Mouse (Mus musculus) forebrain, embryonic 12.5 days (tissue): Measurements from ENCODE around the gene Zranb3. TPM values are rescaled to one million over a fixed set of nuclear protein-coding genes. Genes with fewer than 3 reads are reported as not detected.
"Not testable (repeated sequence)": the region's sequence is repeated elsewhere in the genome, so short reads cannot be mapped to it uniquely, and the experiment has no call there.

Source experiments
- ATAC-seq: fragments of 200-750 bp; cut with Nextera tagmentation; 2 replicates; pipeline ENCODE4 v1.8.0; 2017; ENCODE audit warnings: moderate TSS enrichment; ENCODE audit not compliant: low FRiP score
- H3K27ac ChIP-seq: fragments of 300-500 bp; sonication (generic); 2 replicates; pipeline ENCODE4 v1.5.1; 2016; ENCODE audit warnings: mild to moderate bottlenecking
- H3K27me3 ChIP-seq: fragments of 300-500 bp; sonication (generic); 2 replicates; pipeline ENCODE4 v1.6.1; 2016; ENCODE audit warnings: mild to moderate bottlenecking
- H3K36me3 ChIP-seq: fragments of 300-500 bp; sonication (generic); replicated peaks from 2 replicates; pipeline ENCODE4 v1.6.1; 2016; ENCODE audit warnings: mild to moderate bottlenecking
- H3K4me1 ChIP-seq: fragments of 300-500 bp; sonication (generic); 2 replicates; pipeline ENCODE4 v1.6.1; 2016
- H3K4me2 ChIP-seq: fragments of 300-500 bp; sonication (generic); 2 replicates; pipeline ENCODE4 v1.6.1; 2016; ENCODE audit warnings: mild to moderate bottlenecking, moderate library complexity
- H3K4me3 ChIP-seq: fragments of 300-500 bp; sonication (generic); replicated peaks from 2 replicates; pipeline ENCODE4 v1.5.1; 2016; ENCODE audit warnings: mild to moderate bottlenecking
- H3K9ac ChIP-seq: fragments of 300-500 bp; sonication (generic); 2 replicates; pipeline ENCODE4 v1.6.1; 2016; ENCODE audit warnings: mild to moderate bottlenecking
- H3K9me3 ChIP-seq: fragments of 300-500 bp; sonication (generic); 2 replicates; pipeline ENCODE4 v1.6.1; 2016
- WGBS: fragments of 180-500 bp; shearing (Covaris S2); methylation state at CpG from one replicate; pipeline ENCODE4 v1.1.7; 2016; 5-methylcytosine and 5-hydroxymethylcytosine counted together
- polyA plus RNA-seq: library from polyadenylated mRNA; unstranded; fragments of >200 nt; fragmentation: Nextera tagmentation; extraction: Ambion mirVana; gene quantifications from 2 replicates; pipeline ENCODE4 v1.2.1, GENCODE M21; 2016

Zranb3 gene
- polyA plus RNA-seq, 1 experiment from 2014 or later: 15.1 TPM

GRCm38 (mm10) chr1:128004371-128004720 lies 98.5 kb downstream of the Zranb3 start:
- H3K36me3 ChIP-seq: no peaks in the 10 kb centered on the region
- H3K4me1 ChIP-seq: no peaks in the 10 kb centered on the region
- H3K27me3 ChIP-seq: no peaks in the 10 kb centered on the region
- no peak overlapping the region for H3K4me3 ChIP-seq
- H3K27ac ChIP-seq: no peak overlapping the region
- 84% methylated on average over 2 of the region's 2 CpGs for WGBS
- ATAC-seq: no peak
- no peak overlapping the region for H3K4me2 ChIP-seq
- no peak overlapping the region for H3K9ac ChIP-seq
- no peaks in the 10 kb centered on the region for H3K9me3 ChIP-seq

GRCm38 (mm10) chr1:128003712-128004370 lies 99.0 kb downstream of the Zranb3 start:
- Histone ChIP-seq H3K4me3 (no peak overlapping the region), H3K36me3 (no peaks in the 10 kb centered on the region), H3K27ac (no peak overlapping the region), H3K4me2 (no peak overlapping the region), H3K4me1 (no peaks in the 10 kb centered on the region), H3K27me3 (no peaks in the 10 kb centered on the region), H3K9me3 (no peaks in the 10 kb centered on the region), H3K9ac (no peak overlapping the region)
- 91% methylated on average over 4 of the region's 4 CpGs for WGBS
- ATAC-seq: no peak

GRCm38 (mm10) chr1:128002159-128002558 lies 100.7 kb downstream of the Zranb3 start:
- Histone ChIP-seq H3K27ac (no peak overlapping the region), H3K4me2 (no peak overlapping the region), H3K9ac (no peak overlapping the region), H3K9me3 (no peaks in the 10 kb centered on the region), H3K4me3 (no peak overlapping the region), H3K36me3 (no peaks in the 10 kb centered on the region), H3K27me3 (no peaks in the 10 kb centered on the region), H3K4me1 (no peaks in the 10 kb centered on the region)
- ATAC-seq: no peak
- WGBS: 91% methylated on average over 2 of the region's 2 CpGs

GRCm38 (mm10) chr1:128000931-128001330 lies 101.9 kb downstream of the Zranb3 start:
- not testable (repeated sequence) for H3K36me3 ChIP-seq, H3K9me3 ChIP-seq, H3K27me3 ChIP-seq, H3K4me2 ChIP-seq, ATAC-seq, H3K27ac ChIP-seq, H3K4me1 ChIP-seq, H3K4me3 ChIP-seq, H3K9ac ChIP-seq
- 82% methylated on average over 4 of the region's 4 CpGs for WGBS

- peaks cover 9% of the 10 kb centered on the region for H3K4me1 ChIP-seq
- no peak overlapping the region for H3K4me3 ChIP-seq
- H3K36me3 ChIP-seq: peaks cover 6% of the 10 kb centered on the region; the same call in 1 of the 2 replicates
- no peaks in the 10 kb centered on the region for H3K27me3 ChIP-seq
- no peak overlapping the region for H3K27ac ChIP-seq
- H3K9me3 ChIP-seq: no peaks in the 10 kb centered on the region
- H3K4me2 ChIP-seq: no peak overlapping the region
- no peak for ATAC-seq
- WGBS: 92% methylated on average over 4 of the region's 4 CpGs
- no peak overlapping the region for H3K9ac ChIP-seq
Measured at GRCm38 (mm10) chr1:127993892-127994291, 109.0 kb downstream of the Zranb3 start.

GRCm38 (mm10) chr1:127989876-127990731 lies 112.7 kb downstream of the Zranb3 start:
- Histone ChIP-seq H3K27me3 (no peaks in the 10 kb centered on the region), H3K4me1 (peaks cover 9% of the 10 kb centered on the region), H3K9ac (no peak overlapping the region), H3K4me2 (no peak overlapping the region), H3K9me3 (no peaks in the 10 kb centered on the region), H3K36me3 (peaks cover 6% of the 10 kb centered on the region; the same call in 1 of the 2 replicates), H3K4me3 (no peak overlapping the region), H3K27ac (peak overlapping the region; percentile 71)
- ATAC-seq: peak; percentile 85
- 43% methylated on average over 9 of the region's 9 CpGs for WGBS

- WGBS: 82% methylated on average over 4 of the region's 4 CpGs
- Histone ChIP-seq H3K27ac (no peak overlapping the region), H3K36me3 (peaks cover 6% of the 10 kb centered on the region; the same call in 1 of the 2 replicates), H3K4me1 (peaks cover 9% of the 10 kb centered on the region), H3K9me3 (no peaks in the 10 kb centered on the region), H3K4me3 (no peak overlapping the region), H3K4me2 (no peak overlapping the region), H3K27me3 (no peaks in the 10 kb centered on the region), H3K9ac (no peak overlapping the region)
- no peak for ATAC-seq
Measured at GRCm38 (mm10) chr1:127989387-127989786, 113.5 kb downstream of the Zranb3 start.

- Histone ChIP-seq H3K9ac (no peak overlapping the region), H3K9me3 (no peaks in the 10 kb centered on the region), H3K27me3 (no peaks in the 10 kb centered on the region), H3K4me1 (peaks cover 9% of the 10 kb centered on the region), H3K27ac (no peak overlapping the region), H3K4me3 (no peak overlapping the region), H3K4me2 (no peak overlapping the region), H3K36me3 (peaks cover 6% of the 10 kb centered on the region; the same call in 1 of the 2 replicates)
- WGBS: 84% methylated on average over 3 of the region's 3 CpGs
- ATAC-seq: no peak
Measured at GRCm38 (mm10) chr1:127988246-127988645, 114.6 kb downstream of the Zranb3 start.

- H3K4me1 ChIP-seq: peaks cover 7% of the 10 kb centered on the region
- no peak overlapping the region for H3K9ac ChIP-seq
- H3K27me3 ChIP-seq: no peaks in the 10 kb centered on the region
- WGBS: 62% methylated on average over 3 of the region's 3 CpGs
- H3K4me2 ChIP-seq: no peak overlapping the region
- no peaks in the 10 kb centered on the region for H3K36me3 ChIP-seq
- ATAC-seq: no peak
- H3K4me3 ChIP-seq: no peak overlapping the region
- no peak overlapping the region for H3K27ac ChIP-seq
- H3K9me3 ChIP-seq: no peaks in the 10 kb centered on the region
Measured at GRCm38 (mm10) chr1:127985391-127985790, 117.5 kb downstream of the Zranb3 start.

- 89% methylated on average over 5 of the region's 5 CpGs for WGBS
- no peak overlapping the region for H3K9ac ChIP-seq
- no peak overlapping the region for H3K27ac ChIP-seq
- no peak for ATAC-seq
- H3K4me2 ChIP-seq: no peak overlapping the region
- H3K4me1 ChIP-seq: no peaks in the 10 kb centered on the region
- H3K27me3 ChIP-seq: no peaks in the 10 kb centered on the region
- H3K36me3 ChIP-seq: no peaks in the 10 kb centered on the region
- no peaks in the 10 kb centered on the region for H3K9me3 ChIP-seq
- no peak overlapping the region for H3K4me3 ChIP-seq
Measured at GRCm38 (mm10) chr1:127983274-127983993, 119.4 kb downstream of the Zranb3 start.

GRCm38 (mm10) chr1:127982268-127982667 lies 120.6 kb downstream of the Zranb3 start:
- Histone ChIP-seq H3K36me3 (no peaks in the 10 kb centered on the region), H3K9ac (no peak overlapping the region), H3K27me3 (no peaks in the 10 kb centered on the region), H3K4me3 (no peak overlapping the region), H3K9me3 (no peaks in the 10 kb centered on the region), H3K4me2 (no peak overlapping the region), H3K4me1 (no peaks in the 10 kb centered on the region), H3K27ac (no peak overlapping the region)
- WGBS: 88% methylated on average over 3 of the region's 3 CpGs
- ATAC-seq: no peak

GRCm38 (mm10) chr1:127980911-127981559 lies 121.8 kb downstream of the Zranb3 start:
- Histone ChIP-seq H3K27ac (no peak overlapping the region), H3K9ac (no peak overlapping the region), H3K4me3 (no peak overlapping the region), H3K4me2 (no peak overlapping the region), H3K36me3 (peaks cover 2% of the 10 kb centered on the region), H3K4me1 (no peaks in the 10 kb centered on the region), H3K9me3 (no peaks in the 10 kb centered on the region), H3K27me3 (no peaks in the 10 kb centered on the region)
- 82% methylated on average over 2 of the region's 2 CpGs for WGBS
- ATAC-seq: no peak
